Mouse (Mus musculus): Measurements from ENCODE around the gene Myo1c.

Myo1c gene

GRCm38 (mm10) chr11:75716661-75717325 is 66.5 kb downstream of the Myo1c start:
- DNase-seq, result no peak

GRCm38 (mm10) chr11:75722339-75722738 is 72.0 kb downstream of the Myo1c start:
- no peak for DNase-seq
